Mouse (Mus musculus) heart, postnatal 25 days (tissue): ENCODE results near the gene Ptpn14. TPM values are rescaled to one million over a fixed set of nuclear protein-coding genes. Genes with fewer than 3 reads are reported as not detected.

ENCODE experiments used
- DNase-seq: peaks from one replicate; pipeline ENCODE4 v3.0.0; 2022; ENCODE audit warnings: low spot score
- intact Hi-C: fragments of 180-260 bp; cut with DNase I; formaldehyde crosslinking; loops from one replicate; pipeline ENCODE4 v1.15.1; 2025
- total RNA-seq, 2 experiments: library from RNA; stranded (reverse); gene quantifications; 2 replicates each; pipeline ENCODE4 v1.2.3; 2021

Ptpn14 gene
- total RNA-seq, 2 experiments from 2014 or later, result 29.4 to 30.9 TPM

DNA sequence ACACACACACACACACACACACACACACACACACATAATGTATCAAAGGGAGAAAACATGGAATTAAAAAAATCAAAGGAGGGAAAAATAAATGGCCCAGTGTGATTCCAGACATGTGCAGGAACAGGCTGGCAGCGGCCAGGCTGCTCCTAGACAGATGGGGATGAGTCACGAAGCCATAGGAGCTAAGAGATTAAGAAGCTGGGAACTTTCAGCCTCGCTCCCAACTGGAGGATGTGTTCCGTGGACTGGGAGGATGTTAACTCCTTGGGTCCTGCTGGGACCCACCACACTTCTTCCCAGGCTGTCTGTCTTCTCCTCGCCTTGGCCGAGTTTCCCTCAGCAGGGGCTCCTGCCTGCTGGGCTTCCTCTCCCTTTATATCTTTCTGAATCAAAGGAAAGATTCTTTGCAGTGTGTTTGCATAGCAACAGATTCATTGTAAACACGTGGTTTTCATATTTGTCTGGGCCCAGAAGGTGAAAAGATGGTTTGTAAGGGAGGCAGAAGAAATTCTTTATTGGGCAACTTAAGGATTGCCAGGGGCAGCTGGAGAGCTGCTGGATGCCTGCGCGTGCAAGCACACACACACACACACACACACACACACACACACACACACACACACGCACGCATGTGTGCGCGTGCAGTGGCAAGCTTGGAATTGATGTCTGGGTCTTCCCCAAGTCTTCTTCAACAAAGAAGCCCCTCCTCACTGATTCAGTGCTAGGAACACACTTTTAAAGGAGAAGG, 72.3 kb downstream of the Ptpn14 start:
- no peak for DNase-seq
- intact Hi-C loops, result no loop called here

DNA sequence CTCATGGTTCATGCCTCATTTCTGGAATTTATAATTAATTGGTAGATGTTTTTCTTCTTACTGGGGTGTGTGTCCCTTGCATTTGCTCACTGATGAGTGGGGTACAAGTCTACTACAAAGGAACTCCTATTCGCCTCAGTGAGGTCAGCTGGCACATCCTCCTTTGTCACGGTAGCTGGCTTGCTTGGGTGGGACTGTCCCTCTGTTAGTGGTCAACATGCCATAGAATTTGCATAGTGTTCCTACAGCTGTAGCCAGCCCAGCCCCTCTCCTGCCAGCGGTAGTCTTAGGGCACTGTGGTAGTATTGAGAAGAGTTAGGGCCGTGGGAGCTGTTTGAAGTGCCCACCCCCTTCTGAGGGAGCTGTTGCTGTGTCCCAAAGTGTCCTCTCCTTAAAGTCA, 73.2 kb downstream of the Ptpn14 start:
- intact Hi-C loops, result no loop called here
- DNase-seq, result no peak

- intact Hi-C loops, result no loop called here
- no peak for DNase-seq
Observed at GRCm38 (mm10) chr1:189802575-189802974, 74.5 kb downstream of the Ptpn14 start.

GRCm38 (mm10) chr1:189803742-189804141, 75.7 kb downstream of the Ptpn14 start:
- DNase-seq, result no peak
- intact Hi-C loops, result no loop called here

- intact Hi-C loops, result no loop called here
- no peak for DNase-seq
Observed at GRCm38 (mm10) chr1:189806533-189807297, 78.6 kb downstream of the Ptpn14 start.

GRCm38 (mm10) chr1:189808015-189808414, 79.9 kb downstream of the Ptpn14 start:
- intact Hi-C loops, result no loop called here
- no peak for DNase-seq

DNA sequence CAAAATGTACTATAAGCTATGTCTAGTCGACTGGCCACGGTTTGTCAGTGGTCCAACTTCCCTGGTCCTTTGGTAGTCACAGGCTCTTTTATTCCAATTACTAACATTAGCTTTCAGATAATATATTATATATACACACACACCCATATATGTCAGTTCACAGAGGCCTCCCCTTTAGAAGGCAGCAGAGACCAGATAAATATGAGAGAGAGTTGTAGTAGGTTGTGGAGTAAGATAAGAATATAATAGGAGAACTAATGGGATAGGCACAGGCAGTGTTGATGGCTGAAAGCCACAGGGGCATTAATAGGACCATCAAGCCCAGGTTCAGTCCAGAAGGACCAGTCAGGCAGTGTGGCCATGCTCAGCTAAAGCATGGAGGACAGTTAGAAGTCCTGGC, 80.4 kb downstream of the Ptpn14 start:
- intact Hi-C loops, result no loop called here

DNA sequence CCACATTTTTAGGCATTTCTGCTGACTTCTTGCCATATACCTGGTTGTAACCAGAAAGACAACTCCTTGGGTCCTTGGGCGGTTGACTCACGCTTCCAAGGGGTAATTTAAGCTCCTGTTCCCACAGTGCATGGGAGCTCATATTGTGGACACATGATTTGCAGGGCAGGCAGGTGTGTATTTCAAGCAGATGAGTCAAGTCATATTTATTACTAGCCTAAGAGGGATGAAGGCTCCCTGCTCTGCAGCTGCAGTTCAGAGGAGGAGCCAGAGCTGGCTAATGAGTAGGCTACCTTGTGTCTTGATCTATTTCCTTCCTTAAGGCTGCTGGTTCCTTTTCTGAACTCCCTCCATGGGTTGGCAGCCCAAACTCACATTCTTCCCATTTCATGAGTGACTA, 83.7 kb downstream of the Ptpn14 start:
- intact Hi-C loops, result loop anchor here (5.0 kb wide), 1 partner anchor 34 kb away; no protein-coding TSS in a partner anchor
- no peak for DNase-seq

More for the DNA sequence above, 80.4 kb downstream of the Ptpn14 start:
- no peak for DNase-seq

GRCm38 (mm10) chr1:189814385-189814784, 86.3 kb downstream of the Ptpn14 start:
- no peak for DNase-seq
- intact Hi-C loops, result loop anchor here (5.0 kb wide), 1 partner anchor 37 kb away; no protein-coding TSS in a partner anchor

GRCm38 (mm10) chr1:189817089-189817488, 89.0 kb downstream of the Ptpn14 start:
- intact Hi-C loops, result no loop called here
- no peak for DNase-seq

GRCm38 (mm10) chr1:189817810-189818209, 89.7 kb downstream of the Ptpn14 start:
- DNase-seq, result peak; percentile 66
- intact Hi-C loops, result loop anchor here (1.0 kb wide), 1 partner anchor 90 kb away; the partner anchor contains the start of gene Ptpn14

- intact Hi-C loops, result no loop called here
- no peak for DNase-seq
Observed at GRCm38 (mm10) chr1:189820111-189820510, 92.0 kb downstream of the Ptpn14 start.

DNA sequence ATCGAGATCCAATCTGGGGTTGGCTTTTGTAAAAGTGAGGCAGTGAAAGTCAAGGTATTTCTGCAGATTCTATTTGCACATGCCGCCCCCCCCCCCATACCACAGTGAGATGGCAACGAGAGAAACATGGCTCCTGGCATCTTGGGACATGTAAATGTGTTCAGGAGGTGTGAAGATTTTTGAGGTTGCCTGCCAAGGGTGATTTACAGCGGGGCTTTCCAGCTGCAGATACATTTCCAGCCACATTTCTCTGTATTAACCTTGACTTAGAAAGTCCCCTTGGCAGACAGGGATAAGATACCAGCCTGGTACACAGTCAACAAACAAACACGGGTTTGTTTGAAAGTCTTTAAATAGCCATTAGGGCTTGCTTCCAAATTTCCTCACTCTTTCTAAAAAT, 96.4 kb downstream of the Ptpn14 start:
- intact Hi-C loops, result no loop called here
- no peak for DNase-seq

DNA sequence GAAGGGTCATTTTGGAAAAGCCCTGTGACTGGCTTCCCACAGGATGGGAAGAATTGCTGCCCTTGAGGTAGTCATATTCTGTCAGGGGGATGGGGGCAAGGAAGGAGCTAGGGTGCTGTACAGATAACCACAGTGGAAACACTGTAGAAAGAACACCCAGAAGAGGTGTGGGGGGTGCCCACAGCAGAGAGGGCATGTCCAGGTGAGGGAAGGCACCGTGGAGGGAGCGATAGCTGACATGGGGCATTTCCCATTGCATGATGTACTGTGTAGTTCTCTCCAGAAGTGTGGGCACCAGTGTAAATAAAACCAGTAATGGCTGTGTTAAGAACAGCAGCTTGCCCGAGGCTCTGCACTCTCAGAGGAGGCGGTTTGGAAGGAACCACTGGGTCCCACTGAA, 102.3 kb downstream of the Ptpn14 start:
- no peak for DNase-seq

GRCm38 (mm10) chr1:189830797-189831232, 102.7 kb downstream of the Ptpn14 start:
- DNase-seq, result no peak
- intact Hi-C loops, result no loop called here

More for the DNA sequence above, 102.3 kb downstream of the Ptpn14 start:
- intact Hi-C loops, result no loop called here

DNA sequence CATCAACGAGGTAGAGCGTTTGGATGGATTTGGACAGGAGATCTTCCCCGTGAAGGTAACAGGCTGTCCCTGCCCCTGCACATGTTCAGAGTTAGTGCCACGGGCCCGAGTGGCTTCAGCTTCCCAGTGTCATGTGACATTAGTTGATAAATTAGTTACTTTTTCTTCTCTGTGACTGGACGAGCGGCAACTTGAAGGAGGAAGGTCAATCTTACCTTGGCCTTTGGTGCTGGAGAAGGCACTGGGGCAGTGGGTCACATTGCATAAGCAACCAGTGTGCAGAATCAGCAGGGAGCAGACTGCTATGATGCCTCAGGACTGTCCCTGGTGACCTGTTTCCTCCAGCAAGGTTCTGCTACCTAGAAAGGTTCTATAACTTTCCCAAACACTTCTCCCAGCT, 105.3 kb downstream of the Ptpn14 start:
- intact Hi-C loops, result no loop called here
- DNase-seq, result no peak

DNA sequence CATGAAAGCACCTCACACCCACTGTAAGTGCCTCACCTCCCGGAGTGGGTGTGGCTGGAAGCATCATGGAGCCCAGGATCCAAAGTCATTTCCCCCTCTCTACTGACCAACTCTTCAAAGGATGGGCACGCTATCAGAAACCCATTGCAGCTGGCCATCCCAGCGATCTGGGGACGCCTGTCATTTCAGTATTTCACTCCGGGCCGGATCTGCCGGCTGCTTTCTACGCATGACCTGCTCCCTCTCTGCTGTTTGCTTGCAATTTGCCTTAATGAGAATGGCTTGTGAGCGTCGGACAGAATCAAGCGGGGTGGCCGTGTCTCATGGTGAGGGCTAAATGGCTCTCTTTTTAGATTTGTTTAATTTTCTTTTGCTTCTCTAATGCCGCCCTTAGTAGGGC, 106.1 kb downstream of the Ptpn14 start:
- DNase-seq, result no peak
- intact Hi-C loops, result no loop called here

GRCm38 (mm10) chr1:189846319-189846718, 118.3 kb downstream of the Ptpn14 start:
- no peak for DNase-seq
- intact Hi-C loops, result no loop called here

- no peak for DNase-seq
- intact Hi-C loops, result no loop called here
Observed at GRCm38 (mm10) chr1:189849550-189849949, 121.5 kb downstream of the Ptpn14 start.

DNA sequence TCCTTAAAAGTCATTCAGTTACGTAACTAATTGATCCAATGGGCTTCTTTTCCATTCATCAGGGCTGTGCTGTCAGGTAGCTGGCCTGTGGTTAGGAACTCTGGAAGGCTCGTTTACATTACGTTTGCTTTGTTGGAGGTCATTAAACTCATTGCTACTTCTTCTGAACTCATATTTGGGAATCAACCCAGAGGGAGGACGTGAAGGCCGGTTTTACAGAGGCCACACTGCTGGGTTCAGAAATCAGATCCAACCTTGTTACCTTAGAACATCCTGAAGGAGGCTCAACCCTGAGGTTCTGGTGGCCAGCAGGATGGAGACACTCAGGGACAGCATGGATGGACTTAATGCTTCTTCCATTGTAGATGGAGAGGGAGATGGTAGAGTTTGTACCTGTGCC, 124.0 kb downstream of the Ptpn14 start:
- DNase-seq, result no peak
- intact Hi-C loops, result no loop called here

GRCm38 (mm10) chr1:189852456-189852855, 124.4 kb downstream of the Ptpn14 start:
- intact Hi-C loops, result no loop called here
- DNase-seq, result peak; percentile 31
